Comparison of ENCODE assay signal across 8 mouse cellular contexts in the genomic region with DNA sequence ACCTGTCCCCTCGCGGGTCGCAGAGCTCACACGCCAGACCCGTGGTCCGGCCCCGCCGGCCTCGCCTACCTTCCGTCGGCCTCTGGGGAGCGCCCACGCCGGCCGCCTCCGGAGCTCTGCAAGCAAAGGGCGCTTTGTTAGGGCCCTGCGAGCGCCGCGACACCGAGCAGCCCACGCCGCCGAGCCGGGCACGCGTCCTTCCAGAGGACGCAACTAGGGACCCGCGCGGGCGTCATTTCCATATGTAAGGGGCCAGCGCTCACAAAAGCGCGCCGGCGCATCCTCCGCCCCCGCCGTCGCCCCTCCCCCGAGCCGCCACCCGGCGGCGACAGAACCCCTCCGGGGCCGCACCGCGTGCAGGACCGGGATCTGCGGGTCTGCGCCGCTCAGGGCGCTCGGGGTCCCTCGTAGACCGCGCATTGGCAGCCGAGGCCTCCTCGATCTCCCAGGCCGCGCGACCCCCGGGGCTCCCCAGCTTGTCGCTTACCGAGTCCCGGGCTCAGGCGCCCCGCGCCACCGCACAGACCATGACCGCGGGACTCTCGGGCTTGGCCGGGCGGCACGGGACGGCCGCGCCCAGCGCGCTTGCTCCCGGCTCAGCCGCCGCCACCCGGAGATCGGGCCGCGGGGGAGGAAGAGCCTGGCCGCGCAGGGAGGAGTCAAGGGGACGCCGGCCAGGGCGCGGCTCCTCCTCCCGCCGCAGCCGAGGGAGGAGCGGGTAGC. TPM values are rescaled to one million over a fixed set of nuclear protein-coding genes. Genes with fewer than 3 reads are reported as not detected.
DNase-seq lines count a peak whose midpoint lies in the region; ATAC-seq and TF ChIP-seq lines count a peak whose summit lies in the region.

No protein-coding gene starts in this region.

- 0 out of 2 replicates have a peak, but pooled peaks have one; percentile 46 for TF ChIP-seq POLR2A in bone marrow macrophage, adult 2 months (IDR thresholded peaks at IDR 0.05; ENCODE audit: borderline replicate concordance, low read depth, low read length)

- TF ChIP-seq CTCF in C2C12 (IDR thresholded peaks at IDR 0.05; ENCODE audit: control insufficient read depth, insufficient read depth, insufficient read length), result no peak
- no peak for TF ChIP-seq CTCF in bone marrow macrophage, adult 2 months (IDR thresholded peaks at IDR 0.05; ENCODE audit: low read depth, low read length)

- peak overlapping the region; percentile 60 for H3K27ac ChIP-seq in bone marrow macrophage, adult 2 months (ENCODE audit: insufficient read depth, low read depth, low read length)
- peak overlapping the region; percentile 87 for H3K27ac ChIP-seq in embryonic facial prominence, embryonic 15.5 days (replicated peaks)
- H3K27ac ChIP-seq in liver, embryonic 13.5 days, result peak overlapping the region; percentile 50
- H3K27ac ChIP-seq in stomach, embryonic 14.5 days (ENCODE audit: low read length), result peak overlapping the region; percentile 80

- no peaks in the 10 kb centered on the region for H3K36me3 ChIP-seq in C2C12 (ENCODE audit: control insufficient read depth, insufficient read depth)
- no peaks in the 10 kb centered on the region for H3K36me3 ChIP-seq in embryonic facial prominence, embryonic 15.5 days
- H3K36me3 ChIP-seq in liver, embryonic 13.5 days, result no peaks in the 10 kb centered on the region
- no peaks in the 10 kb centered on the region for H3K36me3 ChIP-seq in stomach, embryonic 14.5 days (ENCODE audit: control insufficient read depth, insufficient read depth, low read length)

- DNase-seq in heart, adult 9 months (ENCODE audit: low spot score in 2 of 2), result peak; percentile 83 to 85
- DNase-seq in kidney, adult 9 months, result peak; percentile 61
- DNase-seq in liver, embryonic 13.5 days, result peak; percentile 63
- peak; percentile 44 to 53 for DNase-seq in natural killer cell, adult 2 months (ENCODE audit: low spot score in 2 of 2)

- H3K4me1 ChIP-seq in bone marrow macrophage, adult 2 months (ENCODE audit: control insufficient read depth, insufficient read depth, low read length), result peaks cover 29% of the 10 kb centered on the region
- peaks cover 40% of the 10 kb centered on the region for H3K4me1 ChIP-seq in embryonic facial prominence, embryonic 15.5 days
- H3K4me1 ChIP-seq in liver, embryonic 13.5 days (replicated peaks), result peaks cover 30% of the 10 kb centered on the region
- H3K4me1 ChIP-seq in stomach, embryonic 14.5 days (ENCODE audit: control insufficient read depth, insufficient read depth, low read length), result peaks cover 17% of the 10 kb centered on the region

- no peaks in the 10 kb centered on the region for H3K9me3 ChIP-seq in embryonic facial prominence, embryonic 15.5 days (replicated peaks)
- no peaks in the 10 kb centered on the region for H3K9me3 ChIP-seq in liver, embryonic 13.5 days (replicated peaks)
- no peaks in the 10 kb centered on the region for H3K9me3 ChIP-seq in stomach, embryonic 14.5 days (ENCODE audit: control insufficient read depth, low read depth, low read length)

- peak overlapping the region; percentile 84 for H3K4me2 ChIP-seq in embryonic facial prominence, embryonic 15.5 days (replicated peaks)
- peak overlapping the region; percentile 96 for H3K4me2 ChIP-seq in liver, embryonic 13.5 days
- peak overlapping the region; percentile 83 for H3K4me2 ChIP-seq in stomach, embryonic 14.5 days (replicated peaks; ENCODE audit: low read depth, low read length)

- peak overlapping the region; percentile 75 for H3K9ac ChIP-seq in embryonic facial prominence, embryonic 15.5 days
- peak overlapping the region; percentile 81 for H3K9ac ChIP-seq in liver, embryonic 13.5 days
- H3K9ac ChIP-seq in stomach, embryonic 14.5 days (replicated peaks; ENCODE audit: low read depth, low read length), result peak overlapping the region; percentile 70

- peaks cover 47% of the 10 kb centered on the region for H3K79me2 ChIP-seq in C2C12 (ENCODE audit: control insufficient read depth, insufficient read depth)

- peak overlapping the region; percentile 96 for H3ac ChIP-seq in C2C12 (ENCODE audit: control insufficient read depth, insufficient read length, low read depth)

- H3K79me3 ChIP-seq in C2C12 (ENCODE audit: low read depth), result peaks cover 22% of the 10 kb centered on the region

- peak; percentile 86 for ATAC-seq in embryonic facial prominence, embryonic 15.5 days (ENCODE audit: insufficient number of reproducible peaks, low FRiP score, low TSS enrichment, low read depth)
- ATAC-seq in liver, embryonic 13.5 days (ENCODE audit: low read depth), result peak; percentile 87
- peak; percentile 81 for ATAC-seq in stomach, embryonic 14.5 days (ENCODE audit: insufficient number of reproducible peaks, insufficient read depth, low FRiP score, low read depth)

- peak overlapping the region; percentile 68 for H3K4me3 ChIP-seq in C2C12 (ENCODE audit: insufficient read depth, poor library complexity, severe bottlenecking)
- H3K4me3 ChIP-seq in bone marrow macrophage, adult 2 months (ENCODE audit: insufficient read depth, low read length), result peak overlapping the region; percentile 81
- peak overlapping the region; percentile 89 for H3K4me3 ChIP-seq in embryonic facial prominence, embryonic 15.5 days (replicated peaks)
- peak overlapping the region; percentile 76 for H3K4me3 ChIP-seq in liver, embryonic 13.5 days (replicated peaks)
- H3K4me3 ChIP-seq in stomach, embryonic 14.5 days (ENCODE audit: low read depth, low read length), result peak overlapping the region; percentile 75

- under 1% methylated on average over 101 of the region's 101 CpGs for WGBS in embryonic facial prominence, embryonic 15.5 days
- under 1% methylated on average over 100 of the region's 101 CpGs for WGBS in liver, embryonic 13.5 days (ENCODE audit: insufficient replicate concordance)
- WGBS in stomach, embryonic 14.5 days, result under 1% methylated on average over 85 of the region's 101 CpGs

- H3K27me3 ChIP-seq in C2C12 (ENCODE audit: control insufficient read depth, insufficient read depth, insufficient read length), result no peaks in the 10 kb centered on the region
- 0 out of 2 replicates have a peak, but pooled peaks cover 3% of the 10 kb centered on the region for H3K27me3 ChIP-seq in embryonic facial prominence, embryonic 15.5 days
- peaks cover 48% of the 10 kb centered on the region for H3K27me3 ChIP-seq in liver, embryonic 13.5 days
- no peaks in the 10 kb centered on the region for H3K27me3 ChIP-seq in stomach, embryonic 14.5 days (ENCODE audit: control insufficient read depth, insufficient read depth, low read length)

TF ChIP-seq in C2C12, 6 proteins besides CTCF, POLR2A, EP300 and RAD21:
- TF ChIP-seq MAX (IDR thresholded peaks at IDR 0.05) (peak; percentile 51), CEBPB (IDR thresholded peaks at IDR 0.05; ENCODE audit: low read depth) (no peak), MYOG (IDR thresholded peaks at IDR 0.05; ENCODE audit: control insufficient read depth, extremely low read depth, insufficient read length) (no peak), MYOD1 (IDR thresholded peaks at IDR 0.05; ENCODE audit: control insufficient read depth, insufficient read length, low read depth) (no peak), FOSL1 (IDR thresholded peaks at IDR 0.05; ENCODE audit: insufficient read depth, low read length, poor library complexity, severe bottlenecking) (no peak), USF1 (IDR thresholded peaks at IDR 0.05; ENCODE audit: low read depth) (no peak)

RNA-seq across cellular contexts. Expression of gene Nin, which starts 2.0 kb away (rescaled TPM):
- polyA plus RNA-seq in C2C12 (2012; fragmentation: generic; extraction: Trizol), result 8.0 TPM
- 25.7 and 29.6 TPM in 2 replicates for polyA plus RNA-seq in bone marrow macrophage, adult 2 months (2012; ENCODE audit: insufficient read depth, insufficient read length, missing spikeins)
- 13.9 and 14.8 TPM in 2 replicates for polyA plus RNA-seq in embryonic facial prominence, embryonic 15.5 days (2015; fragmentation: Nextera tagmentation; extraction: Ambion mirVana)
- 2.2 and 2.6 TPM in 2 replicates for polyA plus RNA-seq in liver, embryonic 13.5 days (2015; fragmentation: Nextera tagmentation; extraction: Ambion mirVana)
- 23.3 and 26.1 TPM in 2 replicates for polyA plus RNA-seq in stomach, embryonic 14.5 days (2014; fragmentation: Nextera tagmentation; extraction: Ambion mirVana)

RNA-seq across cellular contexts. Expression of gene Abhd12b, which starts 42.4 kb away (rescaled TPM):
- polyA plus RNA-seq in C2C12 (2012; fragmentation: generic; extraction: Trizol), result not detected
- not detected in 2 replicates for polyA plus RNA-seq in bone marrow macrophage, adult 2 months (2012; ENCODE audit: insufficient read depth, insufficient read length, missing spikeins)
- 1.00 and 1.1 TPM in 2 replicates for polyA plus RNA-seq in embryonic facial prominence, embryonic 15.5 days (2015; fragmentation: Nextera tagmentation; extraction: Ambion mirVana)
- polyA plus RNA-seq in liver, embryonic 13.5 days (2015; fragmentation: Nextera tagmentation; extraction: Ambion mirVana), result not detected in 2 replicates
- 0.29 and 0.33 TPM in 2 replicates for polyA plus RNA-seq in stomach, embryonic 14.5 days (2014; fragmentation: Nextera tagmentation; extraction: Ambion mirVana)

Comparison
In these comparisons a context has a peak if more than half of its experiments do, and no peak if none do; other contexts are left out.
1. Peak in every context shown above with its lines: DNase-seq, ATAC-seq, H3K4me3 ChIP-seq and H3K27ac ChIP-seq.